Mouse (Mus musculus): Measurements from ENCODE around the gene Ecpas.

DNA sequence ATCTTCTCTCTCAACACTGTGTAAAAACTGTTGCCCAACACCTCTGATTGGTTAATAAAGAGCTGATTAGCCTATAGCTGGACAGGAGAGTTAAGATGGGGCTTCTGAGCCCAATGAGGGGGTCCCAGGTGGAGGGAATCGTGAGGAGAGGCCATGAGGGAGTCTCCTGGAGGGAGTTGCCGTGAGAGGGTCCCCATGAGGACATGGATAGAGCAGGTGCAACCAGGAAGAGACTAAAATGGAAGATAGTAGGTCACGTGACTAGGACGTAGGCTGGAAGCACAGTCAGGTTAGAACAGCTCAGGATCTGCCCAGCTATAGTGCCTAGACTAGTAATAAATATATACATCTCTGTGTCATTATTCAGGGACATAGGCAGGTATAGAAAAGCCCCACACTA, 21.8 kb upstream of the Ecpas start:
- TF ChIP-seq CTCF (IDR thresholded peaks at IDR 0.05; ENCODE audit: low read depth) (no peak), EP300 (optimal IDR thresholded peaks at IDR 0.05) (no peak)

All from stomach, postnatal 0 days (tissue).